Comparison of ENCODE assay signal across 34 mouse cellular contexts in the genomic region with DNA sequence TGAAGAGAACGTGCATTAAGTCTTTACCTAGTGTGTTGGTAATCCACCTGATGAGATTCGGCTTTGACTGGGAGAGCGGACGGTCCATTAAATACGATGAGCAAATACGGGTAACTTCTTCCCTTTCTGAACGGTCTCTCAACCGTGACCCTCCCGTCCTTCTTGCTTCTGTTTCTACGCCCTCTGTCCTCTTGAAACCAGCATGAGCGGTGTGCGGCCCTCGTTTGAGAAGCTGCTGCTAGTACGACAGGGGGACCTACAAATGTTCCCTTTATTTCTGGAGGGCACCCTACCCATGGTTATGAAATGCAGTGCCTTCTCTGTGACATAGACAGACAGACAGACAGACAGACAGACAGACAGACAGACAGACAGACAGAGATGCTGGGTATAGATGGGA. TPM values are rescaled to one million over a fixed set of nuclear protein-coding genes. Genes with fewer than 3 reads are reported as not detected.
"Had no signal": no experiment of that assay in that cellular context is flagged by ENCODE, and none has a peak within 500 bp of the region (broad histone marks: within the 10 kb centered on the region; RNA-seq: fewer than 3 reads in every experiment).

No protein-coding gene starts in this region.

- H3K4me3 ChIP-seq: heart, embryonic 12.5 days; heart, embryonic 13.5 days; heart, embryonic 15.5 days; hindbrain, embryonic 10.5 days; hindbrain, embryonic 12.5 days; hindbrain, embryonic 13.5 days; hindbrain, embryonic 15.5 days; intestine, embryonic 15.5 days; kidney, embryonic 15.5 days; layer of hippocampus, adult 2 months; left cerebral cortex, adult 2 months had no signal

- H3K27ac ChIP-seq: heart, embryonic 13.5 days; heart, embryonic 15.5 days; hindbrain, embryonic 10.5 days; hindbrain, embryonic 12.5 days; hindbrain, embryonic 13.5 days; hindbrain, embryonic 14.5 days; hindbrain, embryonic 15.5 days; hindbrain, postnatal 0 days; intestine, embryonic 15.5 days; kidney, embryonic 15.5 days; layer of hippocampus, adult 2 months; left cerebral cortex, adult 2 months had no signal

- ATAC-seq: hindbrain, embryonic 16.5 days; hindbrain, postnatal 0 days; inflammation-experienced regulatory T-cells, adult 6 months; intestine, embryonic 15.5 days; intestine, embryonic 16.5 days; intestine, postnatal 0 days had no signal

- DNase-seq: heart, postnatal 10 days; heart, postnatal 14 days; heart, postnatal 36 days; heart, postnatal 4 days; kidney, adult 11 months; kidney, adult 18-20 months; kidney, adult 2 months; kidney, adult 8-10 months; kidney, adult 9 months; kidney, postnatal 10 days; kidney, postnatal 14 days; kidney, postnatal 25 days; kidney, postnatal 36 days; kidney, postnatal 4 days; layer of hippocampus, adult 9-11 months; layer of hippocampus, postnatal 36 days had no signal

- H3K9ac ChIP-seq: heart, embryonic 12.5 days; heart, embryonic 13.5 days; heart, embryonic 15.5 days; hindbrain, embryonic 12.5 days; hindbrain, embryonic 13.5 days; hindbrain, embryonic 14.5 days; hindbrain, embryonic 15.5 days; intestine, embryonic 15.5 days; kidney, embryonic 15.5 days had no signal

- H3K27me3 ChIP-seq: heart, embryonic 12.5 days; heart, embryonic 13.5 days; heart, embryonic 15.5 days; hindbrain, embryonic 12.5 days; hindbrain, embryonic 13.5 days; hindbrain, embryonic 15.5 days; intestine, embryonic 15.5 days; kidney, embryonic 15.5 days had no signal

- H3K9me3 ChIP-seq: heart, embryonic 12.5 days; heart, embryonic 13.5 days; heart, embryonic 15.5 days; hindbrain, embryonic 10.5 days; hindbrain, embryonic 12.5 days; hindbrain, embryonic 13.5 days; hindbrain, embryonic 15.5 days; intestine, embryonic 15.5 days; kidney, embryonic 15.5 days had no signal

- H3K4me2 ChIP-seq: heart, embryonic 11.5 days; heart, embryonic 12.5 days; heart, embryonic 13.5 days; heart, embryonic 15.5 days; hindbrain, embryonic 12.5 days; hindbrain, embryonic 13.5 days; hindbrain, embryonic 14.5 days; hindbrain, embryonic 15.5 days; intestine, embryonic 15.5 days; kidney, embryonic 15.5 days had no signal

- H3K4me1 ChIP-seq: heart, embryonic 12.5 days; heart, embryonic 13.5 days; heart, embryonic 15.5 days; hindbrain, embryonic 10.5 days; hindbrain, embryonic 12.5 days; hindbrain, embryonic 13.5 days; hindbrain, embryonic 15.5 days; intestine, embryonic 15.5 days; kidney, embryonic 15.5 days had no signal

RNA-seq across cellular contexts. Expression of gene Pcsk9, which starts 54.5 kb away (rescaled TPM):
- polyA plus RNA-seq: inflammation-experienced regulatory T-cells, adult 6 months had no signal
